Mouse (Mus musculus) CH12.LX (cell line): ENCODE results near the gene Gm20458. TPM values are rescaled to one million over a fixed set of nuclear protein-coding genes. Genes with fewer than 3 reads are reported as not detected.
A peak's percentile ranks its signal among the peaks of the same experiment; 100 is the strongest.

ENCODE experiments used
- DNase-seq: peaks from one replicate; pipeline ENCODE4 v3.0.0-alpha.2; 2013; ENCODE audit errors: extremely low read depth
- H3K27ac ChIP-seq: 2 replicates; pipeline ENCODE4 v1.5.1; 2012; ENCODE audit warnings: low read depth, mild to moderate bottlenecking, control low read depth, moderate library complexity; ENCODE audit not compliant: insufficient read depth
- H3K27me3 ChIP-seq: replicated peaks from 2 replicates; pipeline ENCODE3; 2012; ENCODE audit warnings: inconsistent platforms
- H3K36me3 ChIP-seq, 2 experiments: replicated peaks in 1 of 2; 2 replicates each; pipeline versions ENCODE3 to v1.6.1; 2012; ENCODE audit warnings: inconsistent platforms in 1 of 2, low read length in 1 of 2, mild to moderate bottlenecking in 1 of 2, mixed read lengths in 1 of 2, moderate library complexity in 1 of 2; ENCODE audit not compliant: control insufficient read depth in 1 of 2, insufficient read depth in 1 of 2
- H3K4me1 ChIP-seq, 2 experiments: 2 replicates each; pipeline ENCODE4 v1.6.1; 2012; ENCODE audit warnings: inconsistent platforms in 1 of 2, moderate library complexity in 1 of 2; ENCODE audit not compliant: insufficient read depth in 2 of 2, control insufficient read depth in 1 of 2
- H3K4me2 ChIP-seq: 2 replicates; pipeline ENCODE4 v1.6.1; 2012; ENCODE audit warnings: low read depth, mild to moderate bottlenecking, control low read depth; ENCODE audit not compliant: poor library complexity, insufficient read depth, severe bottlenecking
- H3K4me3 ChIP-seq, 3 experiments: fragments of 150-350 bp in 1 of 3; sonication (generic) in 1 of 3; replicated peaks in 1 of 3; 2 replicates each; pipeline versions ENCODE3 to v1.5.1; 2011 to 2012; ENCODE audit warnings: low read depth in 2 of 3, low read length in 2 of 3, mild to moderate bottlenecking in 2 of 3, moderate library complexity in 2 of 3, control low read depth in 1 of 3, improper control_type of control experiment in 1 of 3, inconsistent platforms in 1 of 3, mixed read lengths in 1 of 3; ENCODE audit not compliant: poor library complexity in 1 of 3
- H3K79me2 ChIP-seq: replicated peaks from 2 replicates; pipeline ENCODE4 v1.6.1; 2012; ENCODE audit warnings: mild to moderate bottlenecking, moderate library complexity; ENCODE audit not compliant: control insufficient read depth, poor library complexity, insufficient read depth, severe bottlenecking; ENCODE audit errors: extremely low read depth
- H3K9ac ChIP-seq: 2 replicates; pipeline ENCODE4 v1.6.1; 2012; ENCODE audit warnings: low read depth, mild to moderate bottlenecking, control low read depth, moderate library complexity; ENCODE audit not compliant: insufficient read depth
- H3K9me3 ChIP-seq: replicated peaks from 2 replicates; pipeline ENCODE3; 2012; ENCODE audit warnings: low read length, inconsistent platforms, mixed read lengths
- BHLHE40 ChIP-seq: IDR thresholded peaks from 2 replicates; pipeline ENCODE4 v1.6.1; 2011; ENCODE audit warnings: mild to moderate bottlenecking, low read depth, low read length, improper control_type of control experiment
- CHD1 ChIP-seq: IDR thresholded peaks from 2 replicates; pipeline ENCODE4 v1.6.1; 2012; ENCODE audit warnings: low read depth, low read length, improper control_type of control experiment, inconsistent platforms
- CHD2 ChIP-seq: IDR thresholded peaks from 2 replicates; pipeline ENCODE4 v1.6.1; 2011; ENCODE audit warnings: low read length, improper control_type of control experiment
- CTCF ChIP-seq, 2 experiments: IDR thresholded peaks in 1 of 2; conservative IDR thresholded peaks in 1 of 2; 2 replicates each; pipeline ENCODE4 v1.5.1; 2011 to 2012; ENCODE audit warnings: low read depth in 2 of 2, low read length in 2 of 2, improper control_type of control experiment in 1 of 2, inconsistent platforms in 1 of 2, mild to moderate bottlenecking in 1 of 2, moderate library complexity in 1 of 2
- E2F4 ChIP-seq: IDR thresholded peaks from 2 replicates; pipeline ENCODE4 v1.6.1; 2011; ENCODE audit warnings: low read depth, low read length, improper control_type of control experiment; ENCODE audit not compliant: insufficient replicate concordance
- ETS1 ChIP-seq: conservative IDR thresholded peaks from 2 replicates; pipeline ENCODE4 v1.6.1; 2012; ENCODE audit warnings: low read depth, mild to moderate bottlenecking, inconsistent platforms, low read length, improper control_type of control experiment, moderate library complexity
- MAX ChIP-seq: IDR thresholded peaks from 2 replicates; pipeline ENCODE4 v1.6.1; 2011; ENCODE audit warnings: low read length, improper control_type of control experiment
- MAZ ChIP-seq: IDR thresholded peaks from 2 replicates; pipeline ENCODE4 v1.6.1; 2012; ENCODE audit warnings: low read depth, mild to moderate bottlenecking, inconsistent platforms, low read length, improper control_type of control experiment, moderate library complexity
- MXI1 ChIP-seq: IDR thresholded peaks from 2 replicates; pipeline ENCODE4 v1.6.1; 2011; ENCODE audit warnings: mild to moderate bottlenecking, low read depth, low read length, improper control_type of control experiment
- NELFE ChIP-seq: IDR thresholded peaks from 2 replicates; pipeline ENCODE4 v1.6.1; 2011; ENCODE audit warnings: low read depth, low read length, improper control_type of control experiment
- POLR2A ChIP-seq: IDR thresholded peaks from 2 replicates; pipeline ENCODE4 v1.6.1; 2011; ENCODE audit warnings: low read depth, mild to moderate bottlenecking, improper control_type of control experiment, low read length
- RAD21 ChIP-seq: IDR thresholded peaks from 2 replicates; pipeline ENCODE4 v1.6.1; 2011; ENCODE audit warnings: low read depth, mild to moderate bottlenecking, low read length, improper control_type of control experiment, moderate library complexity
- SIN3A ChIP-seq: IDR thresholded peaks from 2 replicates; pipeline ENCODE4 v1.6.1; 2012; ENCODE audit warnings: low read length, improper control_type of control experiment, inconsistent platforms
- TBP ChIP-seq: conservative IDR thresholded peaks from 2 replicates; pipeline ENCODE4 v1.6.1; 2011; ENCODE audit warnings: low read depth, low read length, improper control_type of control experiment
- TCF12 ChIP-seq: IDR thresholded peaks from 2 replicates; pipeline ENCODE4 v1.6.1; 2014; ENCODE audit warnings: low read depth, mild to moderate bottlenecking, inconsistent platforms, low read length, improper control_type of control experiment
- USF2 ChIP-seq: conservative IDR thresholded peaks from 2 replicates; pipeline ENCODE4 v1.6.1; 2011; ENCODE audit warnings: low read depth, low read length, improper control_type of control experiment
- dilution Hi-C: fragments of 300-500 bp; cut with MboI; formaldehyde crosslinking; loops from 2 replicates; pipeline ENCODE4 v1.14.3; 2020; ENCODE audit warnings: low sequenced_read_pairs; ENCODE audit not compliant: extremely low pct_unique_long_range_greater_than_20kb, extremely low pct_ligation_motif_present
- in situ Hi-C: fragments of 300-500 bp; cut with MboI; formaldehyde crosslinking; loops from 3 replicates; pipeline ENCODE4 v1.14.3; 2019; ENCODE audit warnings: low sequenced_read_pairs, low pct_ligation_motif_present, low pct_unique_long_range_greater_than_20kb, mixed read lengths
- polyA plus RNA-seq: library from polyadenylated mRNA; unstranded; fragments of >175 nt; gene quantifications from 2 replicates; pipeline ENCODE4 v1.2.1, GENCODE M21; 2012; ENCODE audit warnings: low read depth; ENCODE audit not compliant: insufficient read length
- total RNA-seq, 2 experiments: library from RNA; depleted of rRNA; stranded (reverse); fragments of 300-350 nt in 1 of 2; fragments of >200 nt in 1 of 2; gene quantifications; 2 replicates each; pipeline ENCODE4 v1.2.3; 2012 to 2014

Gm20458 gene
- total and polyA plus RNA-seq, 3 experiments = 0.31 to 1.1 (median 0.74) TPM

DNA sequence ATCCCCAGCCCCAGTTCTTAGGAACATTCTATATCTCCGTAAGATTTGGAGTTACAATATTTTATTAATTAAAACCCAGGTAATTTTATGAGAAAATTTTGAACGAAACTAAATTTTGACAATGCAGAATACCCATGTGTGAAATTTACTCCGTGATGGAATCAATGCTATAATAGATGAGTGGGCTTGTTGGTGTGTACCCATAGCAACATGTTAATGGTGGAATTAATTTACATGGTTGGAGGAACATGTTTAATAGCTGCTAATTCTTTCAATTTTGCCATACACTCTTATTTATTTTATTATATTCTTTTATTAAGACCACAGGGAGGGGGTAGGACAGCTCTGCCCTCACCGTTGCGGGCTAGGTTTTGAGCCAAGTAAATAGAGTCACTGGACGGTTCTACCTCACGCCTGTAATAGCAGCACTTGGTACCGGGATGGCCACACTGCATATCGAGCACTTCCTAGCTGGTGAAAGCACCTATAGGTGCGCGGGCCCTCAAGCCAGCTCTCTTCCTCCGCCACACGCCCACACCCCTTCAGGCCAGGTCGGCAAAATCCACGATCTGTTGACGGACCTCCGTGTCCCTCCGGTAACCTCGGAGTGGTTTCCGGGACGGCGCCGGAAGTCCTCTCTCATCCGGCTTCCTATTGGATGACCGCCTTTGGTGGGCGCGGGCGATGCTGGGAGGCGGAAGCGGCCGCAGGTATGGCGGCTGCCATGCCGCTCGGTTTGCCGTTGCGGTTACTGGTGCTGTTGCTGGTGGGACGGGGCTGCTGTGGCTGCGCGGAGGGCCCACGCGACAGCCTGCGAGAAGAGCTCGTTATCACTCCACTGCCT is 36.3 kb downstream of the Gm20458 start, which contains the start of gene Pigt (continued):
- TF ChIP-seq RAD21 (no peak), MAX (peak; percentile 83), TBP (peak; percentile 70; the same call in 1 of the 2 replicates), ETS1 (no peak), POLR2A (peak; percentile 97), TCF12 (peak; percentile 84), E2F4 (no peak), MAZ (peak; percentile 20; the same call in 1 of the 2 replicates)

DNA sequence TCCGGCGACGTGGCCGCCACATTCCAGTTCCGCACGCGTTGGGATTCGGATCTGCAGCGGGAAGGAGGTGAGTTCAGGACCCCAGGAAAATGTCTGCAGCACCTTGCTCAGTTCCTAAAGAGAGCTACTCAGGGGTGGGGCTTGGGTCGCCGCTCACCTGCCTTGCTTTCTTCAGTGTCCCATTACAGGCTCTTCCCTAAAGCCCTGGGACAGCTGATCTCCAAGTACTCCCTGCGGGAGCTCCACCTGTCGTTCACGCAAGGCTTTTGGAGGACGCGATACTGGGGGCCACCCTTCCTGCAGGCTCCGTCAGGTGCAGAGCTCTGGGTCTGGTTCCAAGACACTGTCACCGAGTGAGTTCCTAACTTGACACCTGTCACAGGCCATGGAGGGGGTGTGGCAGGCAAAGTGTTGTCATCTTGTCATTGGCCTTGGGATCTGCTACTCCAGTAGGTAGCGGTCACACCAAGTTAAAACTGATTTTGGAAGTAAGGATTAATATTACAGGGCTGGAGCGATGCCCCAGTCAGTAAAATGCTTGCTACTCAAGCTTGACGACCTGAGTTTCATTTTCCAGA is 37.0 kb downstream of the Gm20458 start:
- H3K9me3 ChIP-seq = no peaks in the 10 kb centered on the region
- peak overlapping the region; percentile 41; the same call in 1 of the 2 replicates for H3K27ac ChIP-seq
- dilution Hi-C loops = no loop called here
- peak overlapping the region; percentile 72 for H3K9ac ChIP-seq
- H3K27me3 ChIP-seq = no peaks in the 10 kb centered on the region
- peaks cover 33 to 40% of the 10 kb centered on the region in 2 experiments for H3K36me3 ChIP-seq
- DNase-seq = no peak
- H3K4me1 ChIP-seq = peaks cover 8 to 32% of the 10 kb centered on the region in 2 experiments
- no peak for TF ChIP-seq CHD2
- TF ChIP-seq CHD1 = no peak
- no peak for TF ChIP-seq BHLHE40
- no peak for TF ChIP-seq NELFE
- TF ChIP-seq MXI1 = no peak
- no peak for TF ChIP-seq USF2
- no peak for TF ChIP-seq ETS1
- TF ChIP-seq SIN3A = no peak; the same call in 1 of the 2 replicates
- H3K79me2 ChIP-seq = peaks cover 4% of the 10 kb centered on the region
- in situ Hi-C loops = no loop called here
- peak overlapping the region; percentile 79 to 94 (median 93) for H3K4me3 ChIP-seq
- peak overlapping the region; percentile 72 for H3K4me2 ChIP-seq

DNA sequence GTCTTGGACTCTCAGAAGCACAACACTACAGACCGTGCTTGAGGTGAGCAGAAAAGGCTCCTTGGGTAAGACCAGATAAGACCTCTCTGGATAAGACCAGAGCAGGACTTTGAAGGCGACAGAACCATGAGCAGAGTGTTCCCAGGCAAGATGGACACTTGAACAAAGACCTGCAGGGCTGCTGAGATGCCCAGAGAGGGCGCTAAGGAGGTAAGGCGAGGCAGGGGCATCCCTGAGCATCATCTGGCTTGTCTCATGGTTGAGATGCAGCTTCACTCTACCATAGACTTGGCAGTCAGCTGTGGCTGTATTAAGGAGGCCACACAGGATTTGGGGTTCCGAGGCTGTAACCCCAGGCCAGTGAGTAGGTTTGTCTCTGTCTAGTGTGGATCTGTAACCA is 38.5 kb downstream of the Gm20458 start:
- peak in 1 of 2 experiments; percentile 42; a peak in 2 of 4 replicates for TF ChIP-seq CTCF (conservative IDR thresholded peaks at IDR 0.05 in 1 of 2, IDR thresholded peaks at IDR 0.05 in 1 of 2; ENCODE audit: low read depth in 2 of 2, low read length in 2 of 2)
- TF ChIP-seq USF2 = no peak
- no peak for DNase-seq
- in situ Hi-C loops = no loop called here
- Histone ChIP-seq H3K36me3 (peaks cover 45 to 55% of the 10 kb centered on the region in 2 experiments), H3K27ac (no peak overlapping the region), H3K27me3 (no peaks in the 10 kb centered on the region), H3K4me3 (no peak overlapping the region), H3K9me3 (peaks cover 8% of the 10 kb centered on the region), H3K79me2 (peaks cover 4% of the 10 kb centered on the region), H3K4me2 (no peak overlapping the region), H3K9ac (no peak overlapping the region), H3K4me1 (peaks cover 8 to 27% of the 10 kb centered on the region in 2 experiments)
- dilution Hi-C loops = no loop called here
